Mouse (Mus musculus) ES-Bruce4 (cell line): Measurements from ENCODE around the gene Hspa2. TPM values are rescaled to one million over a fixed set of nuclear protein-coding genes. Genes with fewer than 3 reads are reported as not detected.
A peak's percentile ranks its signal among the peaks of the same experiment; 100 is the strongest.

Source experiments
- H3K27ac ChIP-seq: 2 replicates; pipeline ENCODE4 v1.5.1; 2012; ENCODE audit warnings: low read length, inconsistent platforms; ENCODE audit not compliant: insufficient read depth
- H3K27me3 ChIP-seq: 2 replicates; pipeline ENCODE4 v1.6.1; 2012; ENCODE audit warnings: mild to moderate bottlenecking, low read length, inconsistent platforms; ENCODE audit not compliant: control insufficient read depth, poor library complexity, insufficient read depth, severe bottlenecking
- H3K36me3 ChIP-seq: 2 replicates; pipeline ENCODE4 v1.6.1; 2012; ENCODE audit warnings: inconsistent platforms, mild to moderate bottlenecking, low read length, moderate library complexity; ENCODE audit not compliant: control insufficient read depth, poor library complexity, insufficient read depth, severe bottlenecking
- H3K4me1 ChIP-seq: one replicate; pipeline ENCODE4 v1.8.1; 2011; ENCODE audit warnings: low read length; ENCODE audit not compliant: control insufficient read depth, insufficient read depth
- H3K4me3 ChIP-seq: 2 replicates; pipeline ENCODE4 v1.5.1; 2011; ENCODE audit warnings: low read depth, mild to moderate bottlenecking, low read length
- H3K9ac ChIP-seq: 2 replicates; pipeline ENCODE4 v1.6.1; 2012; ENCODE audit warnings: low read depth, mild to moderate bottlenecking, inconsistent platforms; ENCODE audit not compliant: poor library complexity, severe bottlenecking
- H3K9me3 ChIP-seq: replicated peaks from 2 replicates; pipeline ENCODE4 v1.6.1; 2012; ENCODE audit warnings: mild to moderate bottlenecking, low read length, inconsistent platforms; ENCODE audit not compliant: control insufficient read depth, poor library complexity, insufficient read depth, severe bottlenecking
- CTCF ChIP-seq: IDR thresholded peaks from one replicate; pipeline ENCODE4 v1.8.1; 2011; ENCODE audit warnings: low read depth, low read length
- EP300 ChIP-seq: IDR thresholded peaks from 2 replicates; pipeline ENCODE4 v1.6.1; 2011; ENCODE audit warnings: low read depth, low read length; ENCODE audit not compliant: insufficient read depth
- POLR2A ChIP-seq: IDR thresholded peaks from one replicate; pipeline ENCODE4 v1.8.1; 2011; ENCODE audit warnings: low read length; ENCODE audit not compliant: insufficient read depth
- polyA plus RNA-seq: library from polyadenylated mRNA; stranded (reverse); fragments of >200 nt; gene quantifications from 2 replicates; pipeline ENCODE4 v1.2.4, GENCODE M21; 2011; ENCODE audit warnings: low read depth; ENCODE audit not compliant: missing spikeins, insufficient read depth, insufficient read length

The Hspa2 gene
- polyA plus RNA-seq, 1 experiment = 8.7 TPM

DNA sequence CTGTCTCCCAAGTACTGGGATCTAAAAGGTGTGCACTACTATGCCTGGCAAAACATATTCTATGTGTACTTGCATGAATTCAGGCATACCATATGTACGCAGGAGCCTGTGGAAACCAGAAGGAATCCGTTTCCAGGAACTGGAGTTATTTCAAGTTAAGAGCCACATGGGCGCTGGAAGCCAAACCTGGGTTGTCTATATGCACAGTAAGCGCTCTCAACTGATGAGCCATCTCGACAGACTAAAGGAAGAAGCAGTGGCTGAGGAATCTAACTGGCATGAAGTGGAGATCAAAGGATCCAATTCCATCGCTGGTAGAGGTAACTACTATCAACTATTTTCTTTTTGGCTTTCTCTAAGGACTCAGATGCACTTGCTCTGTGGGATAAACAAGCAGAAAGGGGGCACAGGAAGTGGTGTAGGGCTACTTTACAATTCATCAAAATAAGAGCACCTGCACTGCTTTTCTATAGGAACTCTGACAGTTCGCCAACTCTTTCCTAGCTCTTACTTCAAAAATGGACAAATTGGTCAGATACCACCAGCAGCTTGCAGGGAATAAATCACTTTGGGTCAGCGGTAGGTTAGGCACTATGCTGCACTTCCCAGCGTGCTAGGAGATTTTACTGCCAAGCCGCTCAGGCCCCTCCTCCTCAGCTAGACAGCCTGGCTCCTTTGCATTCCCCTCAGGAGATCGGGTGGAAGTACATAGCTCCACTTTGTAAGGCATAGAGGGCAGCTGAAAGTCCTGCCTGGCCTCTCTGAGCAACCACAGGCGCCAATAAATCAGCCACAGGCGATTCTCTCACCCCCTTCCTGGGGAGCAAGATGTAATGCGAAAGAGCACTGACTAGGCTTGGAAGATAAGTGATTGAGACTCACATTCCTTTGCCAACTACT lies 36.6 kb upstream of the Hspa2 start:
- no peak for TF ChIP-seq CTCF
- no peak for TF ChIP-seq POLR2A
- no peak for TF ChIP-seq EP300
- Histone ChIP-seq H3K27me3 (no peaks in the 10 kb centered on the region), H3K9ac (peak overlapping the region; percentile 92; the same call in 1 of the 2 replicates), H3K9me3 (no peaks in the 10 kb centered on the region), H3K27ac (0 out of 2 replicates have a peak overlapping the region, but pooled peaks have one; percentile 42), H3K36me3 (no peaks in the 10 kb centered on the region), H3K4me3 (peak overlapping the region; percentile 4; the same call in 1 of the 2 replicates), H3K4me1 (no peaks in the 10 kb centered on the region)

GRCm38 (mm10) chr12:76368201-76368789 lies 35.7 kb upstream of the Hspa2 start:
- no peaks in the 10 kb centered on the region for H3K27me3 ChIP-seq
- H3K4me3 ChIP-seq = peak overlapping the region; percentile 83
- no peak overlapping the region for H3K27ac ChIP-seq
- H3K36me3 ChIP-seq = no peaks in the 10 kb centered on the region
- H3K9ac ChIP-seq = peak overlapping the region; percentile 92
- H3K4me1 ChIP-seq = no peaks in the 10 kb centered on the region
- H3K9me3 ChIP-seq = no peaks in the 10 kb centered on the region
- TF ChIP-seq POLR2A (no peak), CTCF (no peak), EP300 (no peak)

DNA sequence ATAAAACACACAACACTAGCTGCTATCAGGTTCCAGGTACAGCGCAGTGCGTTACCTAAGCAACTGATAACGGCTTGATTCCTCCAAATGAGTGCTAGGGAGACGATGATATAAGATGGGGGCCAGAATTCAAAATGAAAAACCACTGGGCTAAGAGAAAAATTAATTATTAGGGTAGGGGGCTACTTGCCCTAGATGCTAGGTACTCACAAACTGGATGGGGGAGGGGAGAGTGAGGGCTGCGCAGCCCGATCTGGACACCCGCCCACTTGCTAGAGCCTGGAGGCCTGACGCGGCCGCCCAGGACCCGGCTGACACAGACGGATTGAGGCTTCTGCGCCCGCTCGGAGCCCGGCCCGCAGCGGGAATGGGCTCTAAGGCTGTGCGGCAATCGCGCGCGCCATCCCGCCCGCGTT lies 35.2 kb upstream of the Hspa2 start:
- TF ChIP-seq CTCF (no peak), EP300 (no peak), POLR2A (no peak)
- Histone ChIP-seq H3K4me1 (no peaks in the 10 kb centered on the region), H3K9ac (peak overlapping the region; percentile 92), H3K27ac (no peak overlapping the region), H3K4me3 (peak overlapping the region; percentile 83), H3K9me3 (no peaks in the 10 kb centered on the region), H3K27me3 (no peaks in the 10 kb centered on the region), H3K36me3 (no peaks in the 10 kb centered on the region)

DNA sequence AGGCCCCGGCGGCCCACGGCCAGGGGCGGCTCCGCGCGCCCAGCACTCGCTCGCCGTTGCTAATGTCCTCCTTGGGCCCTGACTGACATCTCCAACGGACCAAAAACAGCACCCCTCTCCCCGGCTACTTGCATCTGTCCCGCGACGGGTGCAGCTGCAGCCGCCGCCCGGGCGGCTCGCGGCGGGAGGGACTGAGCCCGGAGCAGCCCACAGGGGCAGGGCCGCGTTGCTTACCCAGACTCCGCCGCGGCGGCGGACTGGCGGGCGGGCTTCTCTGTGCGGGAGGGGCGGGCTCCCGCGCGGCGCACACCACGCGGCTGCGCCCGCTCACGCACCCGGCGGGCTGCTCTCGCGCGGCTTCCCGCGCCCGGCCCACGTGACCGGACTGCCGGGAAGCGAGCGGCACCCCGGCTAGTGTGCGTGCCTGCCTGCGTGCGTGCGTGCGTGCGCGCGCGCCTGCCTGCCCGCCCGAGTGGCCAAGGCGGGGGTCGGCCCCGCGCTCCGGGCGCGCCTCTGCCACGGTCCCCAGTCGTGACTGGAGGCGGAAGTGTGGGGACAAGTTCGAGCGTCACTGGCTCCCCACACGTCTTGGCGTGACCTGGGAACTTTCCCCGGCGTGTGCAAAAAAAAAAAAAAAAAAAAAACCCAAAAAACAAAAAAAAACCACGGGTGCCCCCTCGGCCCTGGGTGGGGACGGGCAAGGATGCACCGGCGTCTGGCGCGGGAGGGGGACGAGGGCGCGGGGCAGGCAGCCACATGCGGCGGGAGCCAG lies 34.6 kb upstream of the Hspa2 start, which contains the start of gene Zbtb25:
TSS of gene Zbtb25 (minus strand) at position 397 of the 772 bp plus-strand sequence.
- Histone ChIP-seq H3K27me3 (no peaks in the 10 kb centered on the region), H3K4me3 (peak within 1 kb of the TSS; percentile 83), H3K4me1 (no peaks in the 10 kb centered on the region), H3K36me3 (no peaks in the 10 kb centered on the region), H3K27ac (peak within 1 kb of the TSS; percentile 17; the same call in 1 of the 2 replicates), H3K9ac (peak within 1 kb of the TSS; percentile 92), H3K9me3 (no peaks in the 10 kb centered on the region)
- TF ChIP-seq POLR2A (no peak), EP300 (0 out of 2 replicates have a peak, but pooled peaks have one; percentile 14)

- H3K4me1 ChIP-seq = no peaks in the 10 kb centered on the region
- peak within 1 kb of the TSS; percentile 92 for H3K9ac ChIP-seq
- TF ChIP-seq POLR2A (no peak), EP300 (no peak), CTCF (no peak)
- H3K27ac ChIP-seq = peak within 1 kb of the TSS; percentile 61
- no peaks in the 10 kb centered on the region for H3K9me3 ChIP-seq
- peak within 1 kb of the TSS; percentile 83 for H3K4me3 ChIP-seq
- H3K27me3 ChIP-seq = no peaks in the 10 kb centered on the region
- H3K36me3 ChIP-seq = no peaks in the 10 kb centered on the region
These were observed 33.8 kb upstream of the Hspa2 start, which contains the start of gene Zbtb1 for GRCm38 (mm10) chr12:76369978-76370830. Gene Zbtb1, plus strand, starts transcription at chr12:76370266.
